Comparison of ENCODE assay signal across 8 mouse cellular contexts in the genomic region with DNA sequence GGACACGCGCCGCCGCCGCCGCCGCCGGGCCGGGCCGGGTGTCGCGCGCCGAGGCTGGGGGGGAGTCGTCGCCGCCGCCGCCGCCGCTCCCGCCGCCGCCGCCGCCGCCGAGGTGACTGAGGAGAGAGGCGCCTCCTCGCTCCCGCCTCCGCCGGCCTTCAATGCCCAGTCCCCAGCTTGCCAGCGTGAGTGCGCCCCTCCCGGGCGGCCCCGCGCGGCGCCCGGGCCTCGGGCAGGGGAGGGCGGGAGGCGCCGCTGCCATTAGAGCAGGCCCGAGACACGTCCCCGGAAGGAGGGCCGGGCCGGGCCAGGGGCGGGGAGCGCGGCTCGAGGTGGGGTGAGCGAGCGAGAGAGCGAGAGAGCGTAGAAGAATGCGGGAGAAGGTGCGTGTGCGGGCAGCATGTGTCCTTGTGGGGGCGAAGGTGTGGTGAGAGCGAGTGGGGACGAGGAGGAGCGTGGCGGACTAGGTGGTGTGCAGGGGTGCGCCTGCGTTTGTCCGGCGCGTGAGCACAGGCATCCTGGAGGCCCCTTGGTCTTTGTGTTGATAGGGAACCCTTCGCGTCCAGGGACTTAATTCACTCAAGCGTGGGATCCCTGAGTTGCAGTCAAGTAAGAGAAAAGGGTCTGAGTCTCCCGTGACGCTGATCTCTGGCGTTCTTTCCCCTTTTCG. TPM values are rescaled to one million over a fixed set of nuclear protein-coding genes. Genes with fewer than 3 reads are reported as not detected.
DNase-seq lines count a peak whose midpoint lies in the region; ATAC-seq and TF ChIP-seq lines count a peak whose summit lies in the region.

No protein-coding gene starts in this region.

- peak overlapping the region; percentile 75 for H3K4me2 ChIP-seq in forebrain, embryonic 12.5 days
- peak overlapping the region; percentile 81 for H3K4me2 ChIP-seq in neural tube, embryonic 13.5 days
- H3K4me2 ChIP-seq in stomach, postnatal 0 days (replicated peaks; ENCODE audit: low read depth) = peak overlapping the region; percentile 58

- peak overlapping the region; percentile 96 for H3K9ac ChIP-seq in forebrain, embryonic 12.5 days
- peak overlapping the region; percentile 97 for H3K9ac ChIP-seq in neural tube, embryonic 13.5 days
- H3K9ac ChIP-seq in stomach, postnatal 0 days (ENCODE audit: low read length) = peak overlapping the region; percentile 98

- H3K9me3 ChIP-seq in forebrain, embryonic 12.5 days = no peaks in the 10 kb centered on the region
- H3K9me3 ChIP-seq in neural tube, embryonic 13.5 days = no peaks in the 10 kb centered on the region
- no peaks in the 10 kb centered on the region for H3K9me3 ChIP-seq in stomach, postnatal 0 days (ENCODE audit: control insufficient read depth, low read length)

- peak; percentile 68 to 69 for DNase-seq in CD8-positive naive resting alpha-beta T cell, adult 2 months (ENCODE audit: low read depth in 2 of 2, low spot score in 2 of 2)
- peak; percentile 59 for DNase-seq in c-Kit-negative CD71-positive TER-119-positive erythroid progenitor cells, embryonic 14.5 days (ENCODE audit: low read depth, low spot score)
- peak; percentile 85 for DNase-seq in heart, postnatal 10 days
- peak; percentile 80 to 87 for DNase-seq in kidney, postnatal 4 days
- peak; percentile 86 to 90 for DNase-seq in lung, adult 18-20 months
- DNase-seq in stomach, postnatal 0 days (ENCODE audit: low spot score) = peak; percentile 89

- peak overlapping the region; percentile 95 for H3K27ac ChIP-seq in forebrain, embryonic 12.5 days
- peak overlapping the region; percentile 97 for H3K27ac ChIP-seq in neural tube, embryonic 13.5 days (replicated peaks)
- peak overlapping the region; percentile 99 for H3K27ac ChIP-seq in stomach, postnatal 0 days (replicated peaks)

- peak; percentile 34 for TF ChIP-seq CTCF in stomach, postnatal 0 days (IDR thresholded peaks at IDR 0.05; ENCODE audit: low read depth)

- intact Hi-C loops in heart, postnatal 10 days (cut with DNase I) = loop anchor here (2.0 kb wide), 2 partner anchors 14 to 56 kb away; no protein-coding TSS in a partner anchor

- H3K4me3 ChIP-seq in forebrain, embryonic 12.5 days (replicated peaks) = peak overlapping the region; percentile 90
- H3K4me3 ChIP-seq in neural tube, embryonic 13.5 days = peak overlapping the region; percentile 88
- peak overlapping the region; percentile 86 for H3K4me3 ChIP-seq in stomach, postnatal 0 days (ENCODE audit: low read depth, low read length)

- no peak for TF ChIP-seq EP300 in stomach, postnatal 0 days (optimal IDR thresholded peaks at IDR 0.05)

- H3K4me1 ChIP-seq in forebrain, embryonic 12.5 days = peaks cover 30% of the 10 kb centered on the region
- H3K4me1 ChIP-seq in neural tube, embryonic 13.5 days (replicated peaks) = peaks cover 42% of the 10 kb centered on the region
- H3K4me1 ChIP-seq in stomach, postnatal 0 days (replicated peaks; ENCODE audit: control insufficient read depth, insufficient read depth) = peaks cover 9% of the 10 kb centered on the region

- H3K36me3 ChIP-seq in forebrain, embryonic 12.5 days (replicated peaks) = no peaks in the 10 kb centered on the region
- no peaks in the 10 kb centered on the region for H3K36me3 ChIP-seq in neural tube, embryonic 13.5 days
- no peaks in the 10 kb centered on the region for H3K36me3 ChIP-seq in stomach, postnatal 0 days (ENCODE audit: control insufficient read depth, insufficient read depth, low read length)

- under 1% methylated on average over 43 of the region's 79 CpGs for WGBS in forebrain, embryonic 12.5 days
- WGBS in neural tube, embryonic 13.5 days = under 1% methylated on average over 51 of the region's 79 CpGs
- under 1% methylated on average over 38 of the region's 79 CpGs for WGBS in stomach, postnatal 0 days

- H3K27me3 ChIP-seq in forebrain, embryonic 12.5 days = no peaks in the 10 kb centered on the region
- H3K27me3 ChIP-seq in neural tube, embryonic 13.5 days = no peaks in the 10 kb centered on the region
- no peaks in the 10 kb centered on the region for H3K27me3 ChIP-seq in stomach, postnatal 0 days (ENCODE audit: control insufficient read depth, insufficient read depth, low read length)

- ATAC-seq in forebrain, embryonic 12.5 days (ENCODE audit: low FRiP score) = peak; percentile 84
- ATAC-seq in neural tube, embryonic 13.5 days (ENCODE audit: low read depth) = peak; percentile 85
- ATAC-seq in stomach, postnatal 0 days (ENCODE audit: low FRiP score, low TSS enrichment) = peak; percentile 78

RNA-seq across cellular contexts. Expression of a gene that starts 9.5 kb away (rescaled TPM):
- polyA plus RNA-seq in forebrain, embryonic 12.5 days (2016; fragmentation: Nextera tagmentation; extraction: Ambion mirVana) = 375 and 407 TPM in 2 replicates
- 100 to 1,000 TPM; 243 to 271 TPM for total RNA-seq in heart, postnatal 10 days (2021)
- 288 and 293 TPM in 2 replicates for polyA plus RNA-seq in neural tube, embryonic 13.5 days (2015; fragmentation: Nextera tagmentation; extraction: Ambion mirVana)
- 270 and 275 TPM in 2 replicates for polyA plus RNA-seq in stomach, postnatal 0 days (2015; fragmentation: Nextera tagmentation; extraction: Ambion mirVana)

Comparison
In these comparisons a context has a peak if more than half of its experiments do, and no peak if none do; other contexts are left out.
1. Peak in every context shown above with its lines: DNase-seq, ATAC-seq, H3K4me3 ChIP-seq and H3K27ac ChIP-seq.